Mouse (Mus musculus): ENCODE results near the gene Luzp4.
"Not testable (repeated sequence)": the region's sequence is repeated elsewhere in the genome, so short reads cannot be mapped to it uniquely, and the experiment has no call there.

The Luzp4 gene

DNA sequence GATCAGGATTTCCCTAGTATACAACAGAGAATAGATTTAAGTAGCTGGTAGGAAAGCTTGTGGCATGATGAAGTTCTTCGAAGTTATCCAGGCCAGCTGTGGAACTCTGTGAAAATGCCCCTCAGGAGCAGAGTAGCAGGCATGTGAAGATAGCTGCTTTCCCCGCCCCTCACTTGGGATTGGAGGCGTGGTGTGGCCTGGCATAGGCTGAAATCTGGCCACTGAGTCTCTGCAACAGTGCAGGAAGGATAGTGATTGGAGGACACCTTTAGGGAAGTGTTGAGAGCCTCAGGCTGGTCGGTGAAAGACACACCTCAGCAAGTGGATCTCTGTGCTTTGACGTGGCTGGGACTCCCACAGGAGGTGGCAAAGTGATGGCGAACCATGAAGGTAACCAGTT, at the start of gene Luzp4:
Luzp4 (plus strand) TSS at position 301 of the 400 bp plus-strand sequence.
- not testable (repeated sequence) for DNase-seq (ENCODE audit: low spot score)

DNA sequence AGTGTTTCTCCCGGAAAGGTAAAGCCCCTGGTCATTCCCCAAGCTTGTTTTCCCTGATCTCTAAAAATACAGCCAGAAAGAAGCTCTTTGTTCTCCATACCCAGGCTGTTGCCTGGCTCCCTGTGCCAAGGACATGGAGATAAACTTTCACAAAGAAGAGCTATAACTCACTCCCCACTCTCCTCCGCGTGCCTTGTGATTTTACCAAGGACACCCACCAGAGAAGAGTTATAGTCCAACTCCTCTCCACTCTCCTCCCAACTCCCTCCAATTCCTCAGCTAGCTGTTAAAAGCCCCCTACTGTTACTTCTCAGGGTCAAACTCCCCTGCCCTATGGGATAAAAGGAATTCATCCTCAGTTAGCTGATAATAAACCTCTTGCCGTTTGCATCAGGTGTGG, 15.6 kb upstream of the Luzp4 start:
- not testable (repeated sequence) for DNase-seq (ENCODE audit: low spot score)
